Mouse (Mus musculus): Measurements from ENCODE around the gene Enkur. TPM values are rescaled to one million over a fixed set of nuclear protein-coding genes. Genes with fewer than 3 reads are reported as not detected.

The Enkur gene
- polyA plus RNA-seq, 1 experiment from 2014 or later, result 1.5 TPM

- Histone ChIP-seq H3K4me3 (peak overlapping the region; percentile 74), H3K27ac (ENCODE audit: poor library complexity, severe bottlenecking) (peak overlapping the region; percentile 14; the same call in 1 of the 2 replicates), H3K27me3 (replicated peaks) (no peaks in the 10 kb centered on the region), H3K36me3 (no peaks in the 10 kb centered on the region), H3K9ac (peak overlapping the region; percentile 79), H3K4me2 (peak overlapping the region; percentile 99), H3K9me3 (replicated peaks) (no peaks in the 10 kb centered on the region; the same call in 1 of the 2 replicates), H3K4me1 (replicated peaks) (peaks cover 5% of the 10 kb centered on the region)
- peak; percentile 78 for ATAC-seq (ENCODE audit: insufficient number of reproducible peaks, low FRiP score)
- under 1% methylated on average over 46 of the region's 46 CpGs for WGBS
These were observed 63.5 kb downstream of the Enkur start for GRCm38 (mm10) chr2:21141520-21142203.

GRCm38 (mm10) chr2:21141189-21141519 is 64.0 kb downstream of the Enkur start:
- no peaks in the 10 kb centered on the region for H3K27me3 ChIP-seq (replicated peaks)
- H3K4me3 ChIP-seq, result peak overlapping the region; percentile 74
- H3K36me3 ChIP-seq, result no peaks in the 10 kb centered on the region
- no peak overlapping the region for H3K27ac ChIP-seq (ENCODE audit: poor library complexity, severe bottlenecking)
- 0 out of 2 replicates have a peak, but pooled peaks have one; percentile 13 for ATAC-seq (ENCODE audit: insufficient number of reproducible peaks, low FRiP score)
- peak overlapping the region; percentile 79 for H3K9ac ChIP-seq
- no peaks in the 10 kb centered on the region; the same call in 1 of the 2 replicates for H3K9me3 ChIP-seq (replicated peaks)
- WGBS, result 10% methylated on average over 7 of the region's 7 CpGs
- H3K4me2 ChIP-seq, result peak overlapping the region; percentile 99
- peaks cover 5% of the 10 kb centered on the region for H3K4me1 ChIP-seq (replicated peaks)

Other genes with a start within 250 kb of the Enkur start
- gene Arhgap21, start 236.5 kb downstream of the Enkur start, polyA plus RNA-seq (2016; fragmentation: Nextera tagmentation; extraction: Ambion mirVana), result 28.2 and 32.2 TPM in 2 replicates
- 8.7 and 8.8 TPM in 2 replicates for gene Thnsl1, start 359 bp upstream of the Enkur start, polyA plus RNA-seq (2016; fragmentation: Nextera tagmentation; extraction: Ambion mirVana)
- gene Gpr158, start 162.2 kb upstream of the Enkur start, polyA plus RNA-seq (2016; fragmentation: Nextera tagmentation; extraction: Ambion mirVana), result not detected in 2 replicates

All from heart, embryonic 12.5 days (tissue).